Mouse (Mus musculus) lung, postnatal 0 days (tissue): ENCODE results near the gene Eif3b. TPM values are rescaled to one million over a fixed set of nuclear protein-coding genes. Genes with fewer than 3 reads are reported as not detected.
"Not testable (repeated sequence)": the region's sequence is repeated elsewhere in the genome, so short reads cannot be mapped to it uniquely, and the experiment has no call there.

ENCODE experiments used
- ATAC-seq: fragments of 200-750 bp; cut with Nextera tagmentation; 2 replicates; pipeline ENCODE4 v1.8.0; 2017; ENCODE audit warnings: moderate library complexity
- DNase-seq: peaks from one replicate; pipeline ENCODE4 v3.0.0-alpha.2; 2016; ENCODE audit warnings: low spot score
- H3K27ac ChIP-seq: fragments of 300-500 bp; sonication (generic); 2 replicates; pipeline ENCODE4 v1.5.1; 2014; ENCODE audit warnings: antibody characterized with exemption, mild to moderate bottlenecking, low read length, mixed read lengths
- H3K27me3 ChIP-seq: fragments of 300-500 bp; sonication (generic); replicated peaks from 2 replicates; pipeline ENCODE4 v1.6.1; 2014; ENCODE audit warnings: low read length, mixed read lengths; ENCODE audit not compliant: insufficient read depth
- H3K36me3 ChIP-seq: fragments of 300-500 bp; sonication (generic); 2 replicates; pipeline ENCODE4 v1.6.1; 2014; ENCODE audit warnings: low read length, mixed read lengths; ENCODE audit not compliant: insufficient read depth
- H3K4me1 ChIP-seq: fragments of 300-500 bp; sonication (generic); 2 replicates; pipeline ENCODE4 v1.6.1; 2014; ENCODE audit warnings: antibody characterized with exemption, low read depth, low read length, mixed read lengths; ENCODE audit not compliant: insufficient read depth
- H3K4me2 ChIP-seq: fragments of 300-500 bp; sonication (generic); replicated peaks from 2 replicates; pipeline ENCODE4 v1.6.1; 2014; ENCODE audit warnings: low read depth, mild to moderate bottlenecking, low read length, moderate library complexity, mixed read lengths
- H3K4me3 ChIP-seq: fragments of 300-500 bp; sonication (generic); 2 replicates; pipeline ENCODE4 v1.5.1; 2014; ENCODE audit warnings: low read depth, low read length
- H3K9ac ChIP-seq: fragments of 300-500 bp; sonication (generic); replicated peaks from 2 replicates; pipeline ENCODE4 v1.6.1; 2014; ENCODE audit warnings: low read depth, mild to moderate bottlenecking
- H3K9me3 ChIP-seq: fragments of 300-500 bp; sonication (generic); 2 replicates; pipeline ENCODE4 v1.6.1; 2016; ENCODE audit warnings: low read length, mixed read lengths
- CTCF ChIP-seq: IDR thresholded peaks from 2 replicates; pipeline ENCODE4 v1.5.1; 2016; ENCODE audit warnings: antibody characterized with exemption, mild to moderate bottlenecking
- EP300 ChIP-seq: IDR thresholded peaks from 2 replicates; pipeline ENCODE4 v1.6.1; 2016; ENCODE audit warnings: antibody characterized with exemption, mild to moderate bottlenecking, control low read depth
- WGBS: fragments of 180-500 bp; shearing (Covaris S2); extraction: QIAGEN DNeasy Blood & Tissue Kit; methylation state at CpG from one replicate; pipeline ENCODE4 v1.1.7; 2014; 5-methylcytosine and 5-hydroxymethylcytosine counted together
- polyA plus RNA-seq: library from polyadenylated mRNA; unstranded; fragments of >200 nt; fragmentation: Nextera tagmentation; extraction: Ambion mirVana; gene quantifications from 2 replicates; pipeline ENCODE4 v1.2.1, GENCODE M21; 2015

The Eif3b gene
- polyA plus RNA-seq, 1 experiment from 2014 or later = 81.5 TPM

DNA sequence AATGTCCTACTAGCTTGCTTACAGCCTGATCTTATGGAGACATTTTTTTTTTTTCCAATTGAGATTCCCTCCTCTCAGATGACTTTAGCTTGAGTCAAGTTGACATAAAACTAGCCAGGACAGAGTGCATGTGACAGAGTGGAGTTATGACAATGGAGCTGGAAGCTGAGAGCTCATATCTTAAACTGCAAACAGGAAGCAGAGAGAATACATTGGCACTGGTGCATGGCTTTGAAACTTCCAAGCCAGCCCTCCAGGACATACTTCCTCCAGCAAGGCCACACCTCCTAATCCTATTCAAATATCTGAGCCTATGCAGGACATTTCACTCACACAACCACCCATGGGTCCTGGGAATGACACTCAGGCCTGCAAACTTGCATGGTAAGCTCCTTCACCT, 35.4 kb downstream of the Eif3b start:
- H3K4me3 ChIP-seq = no peak overlapping the region
- H3K36me3 ChIP-seq = no peaks in the 10 kb centered on the region
- no peaks in the 10 kb centered on the region for H3K4me1 ChIP-seq
- H3K9me3 ChIP-seq = no peaks in the 10 kb centered on the region
- no peak for TF ChIP-seq CTCF
- TF ChIP-seq EP300 = no peak
- DNase-seq = peak; percentile 55
- peak; percentile 78 for ATAC-seq
- H3K27ac ChIP-seq = no peak overlapping the region
- no peak overlapping the region for H3K9ac ChIP-seq
- H3K4me2 ChIP-seq = no peak overlapping the region
- H3K27me3 ChIP-seq = no peaks in the 10 kb centered on the region

DNA sequence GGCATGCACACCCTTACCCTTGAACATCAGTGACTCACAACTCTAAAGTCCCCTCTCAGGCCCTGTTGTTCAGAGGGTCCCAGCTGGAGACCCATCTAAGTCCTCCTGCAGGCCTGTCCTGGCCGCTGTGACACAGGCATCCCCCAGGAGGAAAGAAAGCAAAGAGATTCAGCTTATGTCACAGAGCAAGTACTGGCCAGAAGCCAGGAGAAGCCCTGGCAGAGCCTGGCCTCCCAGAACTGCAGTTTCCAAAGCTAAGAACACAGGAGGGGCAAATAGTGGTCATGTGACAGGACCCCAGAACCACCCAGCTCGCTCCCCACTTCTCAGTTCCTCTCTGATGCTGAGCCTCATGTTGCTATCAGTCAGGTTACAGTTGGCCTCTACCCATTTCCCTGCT, 36.3 kb downstream of the Eif3b start:
- ATAC-seq = no peak
- no peak for DNase-seq
- WGBS = 27% methylated on average over 2 of the region's 2 CpGs
- no peaks in the 10 kb centered on the region for H3K9me3 ChIP-seq
- H3K4me3 ChIP-seq = no peak overlapping the region
- TF ChIP-seq EP300 = no peak
- no peak for TF ChIP-seq CTCF
- no peak overlapping the region for H3K4me2 ChIP-seq
- H3K27me3 ChIP-seq = no peaks in the 10 kb centered on the region
- no peaks in the 10 kb centered on the region for H3K36me3 ChIP-seq
- H3K27ac ChIP-seq = no peak overlapping the region
- no peaks in the 10 kb centered on the region for H3K4me1 ChIP-seq
- no peak overlapping the region for H3K9ac ChIP-seq

DNA sequence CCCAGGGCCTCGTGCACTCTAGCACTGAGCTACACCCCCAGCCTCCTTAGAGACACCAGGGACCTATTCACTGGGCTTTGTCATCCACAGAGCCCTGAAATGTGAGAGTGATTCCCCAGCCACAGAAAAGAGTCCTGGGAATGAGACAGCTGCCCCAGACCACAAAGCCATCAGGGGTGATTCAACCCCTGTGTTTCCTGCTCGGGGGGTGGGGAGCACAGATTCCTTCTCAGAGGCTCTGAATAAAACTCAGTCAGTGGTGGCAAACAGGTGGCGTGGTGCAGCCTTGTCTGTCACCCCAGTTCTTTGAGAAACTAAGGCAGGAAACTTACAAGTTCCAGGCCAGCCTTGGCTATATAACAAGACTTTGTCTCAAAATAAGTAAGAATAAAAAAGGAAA, 42.3 kb downstream of the Eif3b start:
- TF ChIP-seq CTCF (no peak), EP300 (no peak)
- Histone ChIP-seq H3K27me3 (no peaks in the 10 kb centered on the region), H3K4me1 (no peaks in the 10 kb centered on the region), H3K9me3 (no peaks in the 10 kb centered on the region), H3K4me3 (no peak overlapping the region), H3K36me3 (no peaks in the 10 kb centered on the region), H3K4me2 (no peak overlapping the region), H3K9ac (no peak overlapping the region), H3K27ac (no peak overlapping the region)
- DNase-seq = no peak
- no peak for ATAC-seq
- 74% methylated on average over 3 of the region's 3 CpGs for WGBS

DNA sequence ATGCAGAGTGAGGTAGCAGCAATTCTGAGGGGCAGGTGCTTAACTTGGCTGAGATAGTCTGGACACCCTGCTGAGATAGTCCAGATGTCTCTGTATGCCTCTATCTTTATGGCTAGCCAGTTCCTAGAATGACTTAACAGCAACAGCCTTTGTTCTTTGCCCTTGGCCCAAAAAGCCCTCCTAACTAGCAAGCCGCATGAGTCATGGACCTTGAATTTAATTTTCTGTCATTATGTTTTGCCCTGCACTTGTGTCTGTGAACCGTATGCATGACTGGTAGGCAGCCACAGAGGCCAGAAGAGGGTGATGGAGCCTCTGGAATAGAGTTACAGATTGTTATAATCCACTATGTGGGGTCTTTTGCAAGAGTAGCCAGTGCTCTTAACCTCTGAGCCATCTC, 44.0 kb downstream of the Eif3b start:
- not testable (repeated sequence) for H3K4me2 ChIP-seq, DNase-seq

DNA sequence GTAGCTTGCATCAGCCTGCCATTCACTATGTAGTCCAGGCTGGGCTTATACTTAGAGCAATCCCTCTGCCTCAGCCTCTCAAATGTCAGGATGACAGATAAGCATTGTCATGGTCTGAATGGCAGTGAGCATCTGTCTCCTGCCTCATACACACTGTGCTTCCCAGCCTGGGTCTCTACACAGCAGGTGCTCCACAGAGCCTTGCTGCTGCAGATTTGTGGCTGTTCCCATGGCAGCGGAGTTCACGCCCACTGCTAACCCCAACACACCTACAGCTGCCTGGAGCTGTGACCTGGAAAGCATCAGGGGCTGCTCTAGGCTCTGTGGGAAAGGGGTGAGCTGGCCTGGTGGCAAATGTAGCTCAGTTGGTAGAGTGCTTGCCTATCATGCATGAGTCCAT, 45.8 kb downstream of the Eif3b start:
- H3K36me3 ChIP-seq = no peaks in the 10 kb centered on the region
- H3K9ac ChIP-seq = no peak overlapping the region
- H3K9me3 ChIP-seq = no peaks in the 10 kb centered on the region
- TF ChIP-seq CTCF (no peak), EP300 (no peak)
- 85% methylated on average over 2 of the region's 2 CpGs for WGBS
- no peaks in the 10 kb centered on the region for H3K4me1 ChIP-seq
- no peak overlapping the region for H3K4me2 ChIP-seq
- H3K27ac ChIP-seq = no peak overlapping the region
- DNase-seq (no peak), ATAC-seq (no peak)
- no peak overlapping the region for H3K4me3 ChIP-seq
- H3K27me3 ChIP-seq = no peaks in the 10 kb centered on the region

More for the DNA sequence above, 44.0 kb downstream of the Eif3b start:
- H3K36me3 ChIP-seq, H3K27ac ChIP-seq, H3K4me1 ChIP-seq, H3K9me3 ChIP-seq, ATAC-seq, H3K4me3 ChIP-seq, H3K27me3 ChIP-seq, H3K9ac ChIP-seq: not testable (repeated sequence)
- WGBS = 75% methylated on average over 2 of the region's 2 CpGs

DNA sequence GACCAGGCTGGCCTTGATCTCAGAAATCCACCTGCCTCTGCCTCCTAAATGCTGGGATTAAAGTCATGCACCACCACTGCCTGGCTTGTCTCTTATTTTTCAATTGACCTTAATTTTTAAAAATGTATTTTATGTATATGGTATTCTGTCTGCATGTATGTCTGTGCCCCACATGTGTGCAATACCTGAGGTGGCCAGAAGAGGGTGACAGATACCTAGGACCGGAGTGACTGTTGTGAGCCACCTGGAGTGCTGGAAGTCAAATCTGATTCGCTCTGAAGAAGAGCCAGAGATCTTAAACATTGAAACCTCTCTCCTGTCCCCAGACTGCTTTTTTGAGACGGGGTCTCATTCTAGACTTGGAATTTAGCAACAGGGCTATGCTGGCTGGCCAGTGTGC, 53.2 kb downstream of the Eif3b start:
- WGBS = 81% methylated on average over 3 of the region's 3 CpGs
- TF ChIP-seq CTCF = peak; percentile 58
- TF ChIP-seq EP300 = no peak

DNA sequence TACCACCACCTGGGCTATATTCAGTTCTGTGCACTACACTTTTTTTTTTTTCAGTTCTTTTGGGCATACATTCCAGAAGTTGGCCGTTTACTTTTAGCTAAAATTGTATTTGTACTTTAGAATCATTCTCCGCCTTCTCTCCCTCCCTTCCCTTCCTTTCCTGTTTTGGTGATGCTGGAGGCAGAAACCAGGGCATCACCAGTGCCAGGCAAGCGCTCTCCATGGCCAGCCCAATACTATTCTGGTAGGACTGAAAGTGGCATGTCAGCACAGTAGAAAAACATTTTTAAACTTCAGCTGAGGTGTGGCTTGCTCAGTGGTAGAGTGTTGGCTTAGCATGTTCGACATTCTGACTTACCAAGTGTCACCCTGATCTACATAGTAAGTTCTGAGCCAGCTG, 62.3 kb downstream of the Eif3b start:
- Histone ChIP-seq H3K27ac (no peak overlapping the region), H3K27me3 (no peaks in the 10 kb centered on the region), H3K9me3 (no peaks in the 10 kb centered on the region), H3K4me3 (no peak overlapping the region), H3K36me3 (no peaks in the 10 kb centered on the region), H3K4me2 (no peak overlapping the region), H3K9ac (no peak overlapping the region), H3K4me1 (no peaks in the 10 kb centered on the region)
- TF ChIP-seq CTCF (no peak), EP300 (no peak)
- DNase-seq = no peak
- WGBS = 56% methylated on average over 4 of the region's 4 CpGs
- ATAC-seq = no peak

More for the DNA sequence above, 53.2 kb downstream of the Eif3b start:
- DNase-seq = no peak
- H3K36me3 ChIP-seq = no peaks in the 10 kb centered on the region
- H3K27ac ChIP-seq = no peak overlapping the region
- no peaks in the 10 kb centered on the region for H3K4me1 ChIP-seq
- no peak overlapping the region for H3K4me2 ChIP-seq
- no peak overlapping the region for H3K9ac ChIP-seq
- no peak overlapping the region for H3K4me3 ChIP-seq
- H3K27me3 ChIP-seq = no peaks in the 10 kb centered on the region
- no peaks in the 10 kb centered on the region for H3K9me3 ChIP-seq
- no peak for ATAC-seq
